Mouse (Mus musculus) midbrain, embryonic 14.5 days (tissue): Measurements from ENCODE around the gene Hykk. TPM values are rescaled to one million over a fixed set of nuclear protein-coding genes. Genes with fewer than 3 reads are reported as not detected.

Source experiments
- ATAC-seq: fragments of 200-750 bp; cut with Nextera tagmentation; 2 replicates; pipeline ENCODE4 v1.8.0; 2017; ENCODE audit warnings: moderate number of reproducible peaks, moderate library complexity; ENCODE audit not compliant: low FRiP score, low TSS enrichment
- DNase-seq: peaks from one replicate; pipeline ENCODE4 v3.0.0-alpha.2; 2015
- H3K27ac ChIP-seq: fragments of 300-500 bp; sonication (generic); replicated peaks from 2 replicates; pipeline ENCODE4 v1.5.1; 2014; ENCODE audit warnings: mild to moderate bottlenecking, low read depth, low read length, moderate library complexity
- H3K27me3 ChIP-seq: fragments of 300-500 bp; sonication (generic); 2 replicates; pipeline ENCODE4 v1.6.1; 2014; ENCODE audit warnings: low read length, control low read depth, mixed read lengths; ENCODE audit not compliant: control insufficient read depth, insufficient read depth
- H3K36me3 ChIP-seq: fragments of 300-500 bp; sonication (generic); 2 replicates; pipeline ENCODE4 v1.6.1; 2014; ENCODE audit warnings: low read length, control low read depth; ENCODE audit not compliant: control insufficient read depth, insufficient read depth
- H3K4me1 ChIP-seq: fragments of 300-500 bp; sonication (generic); 2 replicates; pipeline ENCODE4 v1.6.1; 2014; ENCODE audit warnings: mild to moderate bottlenecking, antibody characterized with exemption, low read length, control low read depth; ENCODE audit not compliant: control insufficient read depth, insufficient read depth
- H3K4me2 ChIP-seq: fragments of 300-500 bp; sonication (generic); 2 replicates; pipeline ENCODE4 v1.6.1; 2014; ENCODE audit warnings: mild to moderate bottlenecking, low read length, moderate library complexity
- H3K4me3 ChIP-seq: fragments of 300-500 bp; sonication (generic); replicated peaks from 2 replicates; pipeline ENCODE4 v1.5.1; 2014; ENCODE audit warnings: low read depth, low read length
- H3K9ac ChIP-seq: fragments of 300-500 bp; sonication (generic); replicated peaks from 2 replicates; pipeline ENCODE4 v1.6.1; 2014; ENCODE audit warnings: mild to moderate bottlenecking, low read length, moderate library complexity
- H3K9me3 ChIP-seq: fragments of 300-500 bp; sonication (generic); 2 replicates; pipeline ENCODE4 v1.6.1; 2016; ENCODE audit warnings: low read length, control low read depth, mixed read lengths; ENCODE audit not compliant: control insufficient read depth
- WGBS: fragments of 180-500 bp; shearing (Covaris S2); extraction: QIAGEN DNeasy Blood & Tissue Kit; methylation state at CpG from one replicate; pipeline ENCODE4 v1.1.7; 2014; 5-methylcytosine and 5-hydroxymethylcytosine counted together
- polyA plus RNA-seq: library from polyadenylated mRNA; unstranded; fragments of >200 nt; fragmentation: Nextera tagmentation; extraction: Ambion mirVana; gene quantifications from 2 replicates; pipeline ENCODE4 v1.2.1, GENCODE M21; 2014

Gene Hykk
- polyA plus RNA-seq: 1.5 and 2.1 TPM in 2 replicates

DNA sequence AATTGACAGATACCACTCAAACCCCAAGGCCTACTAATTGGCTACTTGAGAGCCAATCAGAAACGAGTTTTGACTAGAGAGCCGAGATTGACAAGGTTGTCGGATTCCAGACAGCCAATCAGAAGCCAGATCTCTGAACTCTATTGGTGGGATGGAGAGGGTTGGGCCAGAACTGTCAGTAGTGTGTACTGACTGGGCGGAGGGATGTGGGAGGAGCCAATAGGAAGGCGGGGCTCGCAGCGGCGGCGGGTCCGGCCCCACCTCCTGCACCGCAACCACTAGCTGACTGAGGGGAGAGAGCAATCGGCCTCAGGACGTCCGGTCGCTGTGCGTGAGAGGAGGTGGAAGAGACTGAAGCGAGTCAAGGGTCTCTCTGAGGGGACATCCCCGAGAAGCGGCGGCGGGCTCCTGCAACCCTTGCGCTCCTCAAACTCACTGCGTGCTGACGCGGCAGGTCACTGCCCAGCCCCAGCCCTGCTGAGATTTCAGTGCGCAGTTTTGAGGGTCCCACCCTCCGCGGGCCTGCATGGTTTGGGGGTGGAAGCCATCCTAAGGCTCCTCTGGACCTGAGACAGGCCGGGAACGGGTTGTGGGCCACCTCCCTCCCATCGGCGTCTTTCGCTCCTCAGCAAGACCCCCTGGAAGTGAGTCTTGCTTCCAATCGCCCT is at the start of gene Hykk:
Gene Hykk (plus strand): TSS at position 274 of the 668 bp plus-strand sequence.
- under 1% methylated on average over 34 of the region's 34 CpGs for WGBS
- ATAC-seq (peak; percentile 100), DNase-seq (peak; percentile 96)

DNA sequence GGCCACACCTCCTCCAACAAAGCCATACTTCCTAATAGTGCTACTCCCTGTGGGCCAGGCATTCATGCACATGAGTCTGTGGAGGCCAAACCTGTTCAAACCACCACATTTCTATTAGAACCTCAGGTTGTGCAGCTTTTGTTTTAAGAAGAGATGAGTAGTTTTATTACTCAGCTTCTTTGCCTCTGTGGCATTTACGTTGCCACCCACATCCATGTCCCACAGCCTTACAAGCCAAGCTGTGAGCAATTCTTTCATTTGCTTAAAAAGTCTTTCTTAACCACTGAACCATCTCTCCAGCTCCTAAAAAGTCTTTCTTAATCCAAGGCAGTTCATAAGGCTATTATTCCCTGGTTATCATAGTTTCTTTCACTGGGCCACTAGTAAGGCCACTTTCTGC is 38.3 kb upstream of the Hykk start:
- H3K9me3 ChIP-seq: no peaks in the 10 kb centered on the region
- peaks cover 40% of the 10 kb centered on the region for H3K36me3 ChIP-seq
- H3K27me3 ChIP-seq: no peaks in the 10 kb centered on the region
- no peak overlapping the region for H3K27ac ChIP-seq
- no peak overlapping the region for H3K4me2 ChIP-seq
- ATAC-seq: no peak
- no peak overlapping the region for H3K4me3 ChIP-seq
- no peak overlapping the region for H3K9ac ChIP-seq
- WGBS: 98% methylated on average over 1 of the region's 1 CpGs
- DNase-seq: no peak
- H3K4me1 ChIP-seq: no peaks in the 10 kb centered on the region

More for the DNA sequence above, at the start of gene Hykk:
- peak within 1 kb of the TSS; percentile 71 for H3K4me2 ChIP-seq
- 0 out of 2 replicates have a peak, but pooled peaks cover 5% of the 10 kb centered on the region for H3K4me1 ChIP-seq
- no peaks in the 10 kb centered on the region for H3K9me3 ChIP-seq
- peak within 1 kb of the TSS; percentile 64 for H3K9ac ChIP-seq
- H3K27ac ChIP-seq: 0 out of 2 replicates have a peak within 1 kb of the TSS, but pooled peaks have one; percentile 50
- 0 out of 2 replicates have a peak, but pooled peaks cover 1% of the 10 kb centered on the region for H3K36me3 ChIP-seq
- no peaks in the 10 kb centered on the region for H3K27me3 ChIP-seq
- peak within 1 kb of the TSS; percentile 60 for H3K4me3 ChIP-seq

DNA sequence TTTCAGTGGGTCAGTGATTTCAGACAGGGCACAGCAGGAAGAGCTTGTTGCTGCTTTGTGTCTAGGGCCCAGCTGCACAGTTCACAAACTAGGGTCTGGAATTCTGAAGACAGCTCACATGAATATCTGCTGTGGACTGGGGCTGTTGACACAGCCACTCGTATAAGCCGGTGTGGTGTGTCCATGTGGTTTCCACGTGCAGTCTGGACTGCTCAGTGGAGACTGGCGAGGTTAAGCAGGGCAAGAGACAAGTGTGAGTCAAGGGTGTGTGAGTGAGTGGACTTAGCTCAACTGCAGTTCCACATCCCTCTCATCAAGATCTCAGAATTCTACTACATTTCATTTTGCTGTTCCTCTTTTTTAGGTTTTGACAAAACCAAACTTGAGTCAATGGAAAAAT is 25.0 kb upstream of the Hykk start:
- Histone ChIP-seq H3K9ac (no peak overlapping the region), H3K36me3 (peaks cover 82% of the 10 kb centered on the region), H3K27ac (no peak overlapping the region), H3K4me3 (no peak overlapping the region), H3K9me3 (no peaks in the 10 kb centered on the region), H3K4me1 (no peaks in the 10 kb centered on the region), H3K27me3 (no peaks in the 10 kb centered on the region), H3K4me2 (no peak overlapping the region)
- WGBS: 88% methylated on average over 4 of the region's 4 CpGs
- no peak for ATAC-seq
- no peak for DNase-seq

DNA sequence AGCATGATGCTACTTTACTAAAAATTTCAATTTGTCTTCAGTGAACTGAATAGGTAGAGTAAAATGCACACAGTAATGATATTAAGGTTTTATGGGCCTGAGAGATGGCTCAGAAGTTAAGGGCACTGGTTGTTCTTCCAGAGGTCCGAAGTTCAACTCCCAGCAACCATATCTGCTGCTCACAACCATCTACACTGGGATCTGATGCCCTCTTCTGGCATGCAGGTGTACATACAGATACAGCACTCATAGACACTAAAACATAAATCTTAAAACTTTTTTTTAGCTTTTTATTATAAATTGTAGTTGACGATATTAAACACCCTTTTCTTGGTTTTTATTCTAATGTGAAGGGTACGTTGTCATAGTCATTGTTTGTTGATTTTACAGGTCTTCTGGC is 20.0 kb upstream of the Hykk start:
- DNase-seq (peak; percentile 46), ATAC-seq (no peak)
- 90% methylated on average over 3 of the region's 3 CpGs for WGBS
- H3K36me3 ChIP-seq: peaks cover 82% of the 10 kb centered on the region
- H3K4me1 ChIP-seq: no peaks in the 10 kb centered on the region
- H3K9me3 ChIP-seq: no peaks in the 10 kb centered on the region
- no peaks in the 10 kb centered on the region for H3K27me3 ChIP-seq
- H3K27ac ChIP-seq: no peak overlapping the region
- no peak overlapping the region for H3K4me2 ChIP-seq
- H3K9ac ChIP-seq: no peak overlapping the region
- H3K4me3 ChIP-seq: no peak overlapping the region

DNA sequence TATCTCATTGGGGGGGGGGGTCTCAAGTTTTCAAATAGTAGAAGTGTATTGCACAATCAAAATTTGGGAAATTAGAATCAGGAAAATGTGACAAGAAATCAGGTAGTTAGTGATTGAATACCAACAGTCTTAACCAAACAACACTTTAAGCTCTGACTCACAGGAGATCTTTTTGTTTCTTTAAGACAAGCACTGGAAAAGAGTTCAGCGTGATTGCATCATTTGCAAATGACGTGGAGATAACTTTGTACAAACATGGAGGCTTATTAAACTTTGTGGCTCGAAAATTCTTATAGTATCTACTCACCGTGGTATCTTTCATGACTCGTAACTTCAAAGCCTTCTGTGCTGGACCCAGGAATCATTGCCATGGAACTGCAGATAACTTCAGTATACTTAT is 7.6 kb upstream of the Hykk start:
- H3K4me2 ChIP-seq: no peak overlapping the region
- H3K4me1 ChIP-seq: no peaks in the 10 kb centered on the region
- WGBS: 95% methylated on average over 5 of the region's 5 CpGs
- H3K36me3 ChIP-seq: peaks cover 66% of the 10 kb centered on the region
- H3K4me3 ChIP-seq: no peak overlapping the region
- H3K27me3 ChIP-seq: no peaks in the 10 kb centered on the region
- no peak overlapping the region for H3K27ac ChIP-seq
- DNase-seq (no peak), ATAC-seq (no peak)
- H3K9ac ChIP-seq: no peak overlapping the region
- H3K9me3 ChIP-seq: no peaks in the 10 kb centered on the region

DNA sequence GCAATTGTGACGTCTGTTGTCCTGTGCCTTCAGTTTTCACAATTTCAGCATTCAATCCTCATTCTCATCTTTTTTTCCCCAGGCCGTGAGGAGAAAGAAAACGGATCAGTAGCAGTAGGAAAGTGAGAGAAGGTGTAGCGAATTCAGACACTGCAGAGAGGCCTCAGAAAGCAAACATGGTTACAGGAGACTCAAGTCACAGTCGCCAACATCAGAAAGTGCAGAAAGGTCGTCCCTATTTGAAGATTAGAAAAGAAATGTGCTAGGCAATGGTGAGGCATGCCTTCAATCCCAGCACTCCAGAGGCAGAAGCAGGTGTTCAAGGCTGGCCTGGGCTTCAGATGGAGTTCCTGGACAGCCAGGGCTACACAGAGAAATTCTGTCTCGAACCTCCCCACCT is 1.5 kb upstream of the Hykk start:
- H3K27ac ChIP-seq: no peak overlapping the region
- H3K4me1 ChIP-seq: 0 out of 2 replicates have a peak, but pooled peaks cover 5% of the 10 kb centered on the region
- no peaks in the 10 kb centered on the region for H3K9me3 ChIP-seq
- H3K4me2 ChIP-seq: no peak overlapping the region
- H3K9ac ChIP-seq: no peak overlapping the region
- no peak for DNase-seq
- no peaks in the 10 kb centered on the region for H3K27me3 ChIP-seq
- 73% methylated on average over 7 of the region's 7 CpGs for WGBS
- H3K4me3 ChIP-seq: no peak overlapping the region
- H3K36me3 ChIP-seq: peaks cover 12% of the 10 kb centered on the region
- ATAC-seq: no peak

DNA sequence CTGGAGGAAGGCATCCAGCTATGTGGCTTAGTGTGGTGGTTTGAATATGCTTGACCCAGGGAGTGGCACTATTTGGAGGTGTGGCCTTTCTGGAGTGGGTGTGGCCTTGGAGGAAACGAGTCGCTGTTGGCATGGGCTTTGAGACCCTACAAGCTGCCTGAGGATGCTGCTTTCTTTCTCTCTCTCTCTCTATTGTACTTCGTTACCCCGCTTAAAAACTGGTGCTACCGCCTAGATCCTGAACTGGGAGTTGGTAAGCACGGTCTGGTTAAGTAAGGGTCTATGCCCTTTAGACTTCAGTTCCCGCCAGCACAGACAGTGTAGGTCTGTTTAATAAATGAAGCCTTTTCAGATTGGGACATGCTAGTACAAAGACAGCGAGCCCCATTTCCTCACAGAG is 682 bp upstream of the Hykk start:
- no peak for DNase-seq
- WGBS: 74% methylated on average over 8 of the region's 8 CpGs
- H3K27ac ChIP-seq: no peak overlapping the region

DNA sequence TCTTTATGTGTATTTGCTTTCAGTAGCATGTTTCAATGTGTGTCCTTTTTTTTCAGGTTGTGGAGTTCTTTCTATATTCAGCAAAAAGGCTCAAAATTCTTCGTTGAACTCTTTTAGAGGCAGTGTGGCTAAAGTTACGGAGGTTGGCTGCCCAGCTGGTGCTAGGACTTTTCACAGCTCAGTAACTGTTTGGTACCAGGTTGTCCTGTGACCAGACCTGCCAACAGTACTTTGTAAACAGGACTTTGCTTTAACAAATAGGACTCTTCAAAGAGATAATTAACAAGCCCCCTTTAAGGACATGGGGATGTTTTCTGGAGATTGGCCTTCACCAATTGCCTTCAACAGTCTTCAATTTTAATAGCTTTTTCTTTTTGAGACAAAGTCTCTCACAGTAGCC is 1.1 kb downstream of the Hykk start:
- H3K4me1 ChIP-seq: 0 out of 2 replicates have a peak, but pooled peaks cover 5% of the 10 kb centered on the region
- H3K9me3 ChIP-seq: no peaks in the 10 kb centered on the region
- ATAC-seq (no peak), DNase-seq (no peak)
- H3K36me3 ChIP-seq: 0 out of 2 replicates have a peak, but pooled peaks cover 4% of the 10 kb centered on the region
- H3K9ac ChIP-seq: no peak overlapping the region
- 80% methylated on average over 2 of the region's 2 CpGs for WGBS
- no peak overlapping the region for H3K4me3 ChIP-seq
- H3K4me2 ChIP-seq: no peak overlapping the region
- no peaks in the 10 kb centered on the region for H3K27me3 ChIP-seq
- H3K27ac ChIP-seq: no peak overlapping the region

More for the DNA sequence above, 682 bp upstream of the Hykk start:
- Histone ChIP-seq H3K36me3 (peaks cover 6% of the 10 kb centered on the region), H3K4me1 (0 out of 2 replicates have a peak, but pooled peaks cover 5% of the 10 kb centered on the region), H3K9me3 (no peaks in the 10 kb centered on the region), H3K27me3 (no peaks in the 10 kb centered on the region), H3K4me2 (peak overlapping the region; percentile 71), H3K4me3 (no peak overlapping the region), H3K9ac (no peak overlapping the region)
- no peak; the same call in 1 of the 2 replicates for ATAC-seq

DNA sequence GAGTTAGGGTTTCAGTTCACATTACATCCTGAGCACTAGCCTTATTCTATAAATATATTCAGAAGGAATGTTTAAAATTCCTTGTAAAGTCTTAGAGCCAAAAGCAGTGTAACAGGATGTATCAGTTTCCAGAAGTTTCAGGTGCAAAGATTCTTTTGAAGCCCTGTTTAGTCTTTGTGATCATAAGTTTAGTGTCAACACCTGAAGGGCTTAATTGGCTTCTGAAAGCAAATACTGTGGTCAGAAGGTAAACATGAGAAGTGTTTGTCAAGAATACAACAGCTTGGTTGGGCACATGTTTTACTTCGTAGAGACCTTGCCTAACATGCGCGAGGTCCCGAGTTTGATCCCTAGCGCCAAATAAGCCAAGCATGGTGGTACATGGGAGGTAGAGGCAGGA is 1.7 kb downstream of the Hykk start:
- 95% methylated on average over 5 of the region's 5 CpGs for WGBS
- H3K27ac ChIP-seq: no peak overlapping the region
- no peaks in the 10 kb centered on the region for H3K27me3 ChIP-seq
- no peak overlapping the region for H3K9ac ChIP-seq
- H3K4me3 ChIP-seq: no peak overlapping the region
- DNase-seq (no peak), ATAC-seq (no peak)
- H3K4me1 ChIP-seq: 0 out of 2 replicates have a peak, but pooled peaks cover 5% of the 10 kb centered on the region
- no peak overlapping the region for H3K4me2 ChIP-seq
- no peaks in the 10 kb centered on the region for H3K9me3 ChIP-seq
- H3K36me3 ChIP-seq: 0 out of 2 replicates have a peak, but pooled peaks cover 4% of the 10 kb centered on the region
